Mouse (Mus musculus) inflammation-experienced regulatory T-cells (primary cell): ENCODE results near the gene Rraga. TPM values are rescaled to one million over a fixed set of nuclear protein-coding genes. Genes with fewer than 3 reads are reported as not detected.

ENCODE experiments used
- polyA plus RNA-seq, 2 experiments: library from polyadenylated mRNA; unstranded; fragments of 100-300 nt; shearing (Covaris generic); gene quantifications; one replicate each; pipeline ENCODE4 v1.2.1; 2017

Rraga gene
- polyA plus RNA-seq = 10 to 100 TPM; 45.5 to 57.9 TPM

DNA sequence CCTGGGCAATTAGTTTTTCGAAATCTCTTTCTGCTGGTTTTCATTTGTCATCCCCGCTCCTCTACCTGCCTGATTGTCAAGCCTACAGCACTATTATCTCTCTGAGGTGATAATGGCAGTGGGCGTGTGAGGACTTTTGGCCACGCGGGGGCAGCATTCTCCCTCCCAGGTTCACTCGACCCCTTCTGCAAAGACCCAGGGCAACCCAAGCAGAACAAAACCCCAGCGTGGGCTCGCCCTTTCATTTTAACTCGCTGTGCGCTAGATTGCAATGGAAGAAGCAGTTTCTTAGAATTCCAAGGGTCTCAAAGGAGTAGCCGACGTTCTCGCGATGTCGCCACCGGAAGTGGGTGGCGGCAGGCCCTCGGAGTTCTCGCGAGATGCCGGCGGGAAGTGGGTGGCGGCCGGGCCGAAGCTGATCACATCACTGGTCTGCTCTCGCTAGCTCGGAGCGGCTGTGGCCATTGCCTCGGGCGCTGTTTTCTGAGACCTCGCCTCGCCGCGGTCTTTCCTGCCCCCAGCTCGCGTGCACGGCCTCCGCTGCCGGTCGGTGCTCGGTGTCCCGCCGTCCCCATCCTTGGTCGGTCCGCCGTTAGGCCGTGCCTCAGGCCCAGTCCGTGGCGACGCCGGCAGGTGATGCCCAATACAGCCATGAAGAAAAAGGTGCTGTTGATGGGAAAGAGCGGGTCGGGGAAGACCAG, at the start of gene Rraga:
TSS of gene Rraga (plus strand) at position 386 of the 701 bp plus-strand sequence.

DNA sequence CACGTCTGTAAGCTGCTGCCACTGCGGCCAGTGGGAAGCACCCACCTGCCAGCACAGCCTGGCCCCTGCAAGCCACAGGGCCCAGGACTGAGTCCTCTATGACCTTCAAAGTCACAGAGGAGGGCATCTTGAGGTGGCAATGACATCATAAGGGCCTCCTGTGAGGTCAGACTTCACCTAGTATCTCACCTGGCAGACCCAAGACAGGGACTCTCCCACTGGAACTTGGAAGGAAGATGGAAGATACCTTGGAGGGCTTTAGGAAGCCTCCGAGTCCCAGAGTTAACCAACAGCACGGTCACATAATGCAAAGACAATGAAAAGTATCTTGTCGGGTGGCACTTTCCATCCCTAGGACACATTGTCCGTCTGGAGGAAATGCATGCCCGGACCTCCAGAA, 17.2 kb upstream of the Rraga start, which contains the start of gene Saxo1:
TSS of gene Saxo1 (minus strand) at position 101 of the 400 bp plus-strand sequence.

DNA sequence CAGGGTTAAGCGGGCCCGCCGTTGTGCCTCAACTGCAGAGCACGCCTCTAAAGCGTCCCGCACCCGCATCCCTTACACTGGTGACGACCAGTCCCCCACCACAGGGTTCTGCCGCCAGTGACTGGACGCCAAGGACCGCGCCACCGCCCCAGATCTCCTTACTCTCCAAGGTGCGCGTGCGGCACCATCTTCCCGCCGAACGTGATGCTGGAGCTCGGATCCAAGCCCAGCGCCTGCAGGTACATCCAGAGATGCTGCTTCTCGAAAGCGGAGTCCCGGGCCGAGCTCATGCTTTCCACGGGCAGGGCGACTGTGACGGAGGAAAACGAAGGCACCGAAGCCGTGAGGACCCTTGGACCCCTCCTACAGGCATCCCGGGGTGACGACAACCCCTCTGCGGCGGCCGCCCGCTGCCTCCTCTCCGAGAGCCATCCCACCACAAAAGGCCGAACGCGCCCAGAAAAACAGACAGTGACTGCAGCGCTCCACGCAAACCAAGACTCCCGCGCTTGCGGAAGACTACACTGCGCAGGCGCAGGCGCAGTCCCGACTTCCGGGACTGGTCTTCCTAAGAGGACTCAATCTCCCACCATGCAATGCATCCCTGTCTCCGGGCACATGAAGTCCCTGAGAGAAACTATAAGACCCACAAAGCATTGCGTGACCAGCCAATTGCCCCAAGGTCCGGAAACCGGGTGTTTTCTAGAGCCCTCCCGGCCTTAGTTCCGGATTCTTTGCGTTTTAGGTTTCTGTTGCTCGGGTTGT, 36.2 kb downstream of the Rraga start, which contains the start of gene Haus6:
TSS of gene Haus6 (minus strand) at position 532 of the 765 bp plus-strand sequence.

Other genes starting within 250 kb of the Rraga start
- under 1 TPM in 1 of 2 experiments, not detected in 1; 0.60 TPM for gene Saxo1, start 17.3 kb upstream of the Rraga start, polyA plus RNA-seq
- 10 to 100 TPM; 15.3 to 16.4 TPM for gene Haus6, start 36.4 kb downstream of the Rraga start, polyA plus RNA-seq
- 10 to 100 TPM; 19.5 to 19.6 TPM for gene Plin2, start 94.4 kb downstream of the Rraga start, polyA plus RNA-seq
- gene Dennd4c, start 172.9 kb downstream of the Rraga start, polyA plus RNA-seq = 10 to 100 TPM in 1 of 2 experiments, 1 to 10 TPM in 1; 9.5 to 17.1 TPM